Comparison of ENCODE assay signal across 13 mouse cellular contexts in genomic region chr6:120914533-120914910, GRCm38 (mm10). TPM values are rescaled to one million over a fixed set of nuclear protein-coding genes. Genes with fewer than 3 reads are reported as not detected.
DNase-seq lines count a peak whose midpoint lies in the region; ATAC-seq and TF ChIP-seq lines count a peak whose summit lies in the region.
"Had no signal": no experiment of that assay in that cellular context is flagged by ENCODE, and none has a peak within 500 bp of the region (broad histone marks: within the 10 kb centered on the region; RNA-seq: fewer than 3 reads in every experiment).

No protein-coding gene starts in this region.

- H3K36me3 ChIP-seq in C2C12 (ENCODE audit: control insufficient read depth, insufficient read depth) (peaks cover 33% of the 10 kb centered on the region), ES-Bruce4 (ENCODE audit: control insufficient read depth, insufficient read depth, low read length, poor library complexity, severe bottlenecking) (peaks cover 3% of the 10 kb centered on the region; the same call in 1 of the 2 replicates)
- no peaks in the 10 kb centered on the region; the same call in 1 of the 2 replicates for H3K36me3 ChIP-seq in liver, postnatal 0 days (replicated peaks; ENCODE audit: insufficient read depth, low read length)
- H3K36me3 ChIP-seq: hindbrain, embryonic 15.5 days; neural tube, embryonic 12.5 days had no signal

- TF ChIP-seq CTCF in C2C12 (IDR thresholded peaks at IDR 0.05; ENCODE audit: control insufficient read depth, insufficient read depth, insufficient read length) (no peak), ES-Bruce4 (IDR thresholded peaks at IDR 0.05; ENCODE audit: low read depth, low read length) (no peak)
- TF ChIP-seq CTCF in liver, postnatal 0 days (IDR thresholded peaks at IDR 0.05; ENCODE audit: low read depth), result no peak

- WGBS in liver, postnatal 0 days (ENCODE audit: insufficient replicate concordance), result 35% methylated on average over 4 of the region's 4 CpGs

- peaks cover 70% of the 10 kb centered on the region for H3K79me2 ChIP-seq in C2C12 (ENCODE audit: control insufficient read depth, insufficient read depth)

- intact Hi-C loops in left cerebral cortex, postnatal 10 days (cut with DNase I), result no loop called here

- H3K9me3 ChIP-seq in ES-Bruce4 (replicated peaks; ENCODE audit: control insufficient read depth, insufficient read depth, low read length, poor library complexity, severe bottlenecking), result no peaks in the 10 kb centered on the region
- H3K9me3 ChIP-seq in liver, postnatal 0 days (ENCODE audit: low read length), result no peaks in the 10 kb centered on the region
- H3K9me3 ChIP-seq: hindbrain, embryonic 15.5 days; neural tube, embryonic 12.5 days had no signal

- peak overlapping the region; percentile 13; the same call in 1 of the 2 replicates for H3K27ac ChIP-seq in ES-Bruce4 (ENCODE audit: insufficient read depth, low read length)
- H3K27ac ChIP-seq in liver, postnatal 0 days (ENCODE audit: low read depth), result peak overlapping the region; percentile 71
- H3K27ac ChIP-seq: hindbrain, embryonic 15.5 days; kidney, postnatal 0 days; neural tube, embryonic 12.5 days had no signal

- H3K79me3 ChIP-seq in C2C12 (ENCODE audit: low read depth), result peaks cover 61% of the 10 kb centered on the region

- TF ChIP-seq POLR2A in ES-Bruce4 (IDR thresholded peaks at IDR 0.05; ENCODE audit: insufficient read depth, low read length), result no peak

- peak; percentile 37 for DNase-seq in c-Kit-positive CD71-positive TER-119-positive erythroid progenitor cells, embryonic 14.5 days (ENCODE audit: low spot score)
- DNase-seq in liver, postnatal 0 days, result no peak
- no peak for DNase-seq in right cerebral cortex, adult 2 months (ENCODE audit: low spot score in 2 of 2)
- DNase-seq in lung, postnatal 10 days, result no peak
- DNase-seq in urinary bladder, postnatal 25 days (ENCODE audit: low spot score), result no peak
- no peak for DNase-seq in left cerebral cortex, postnatal 10 days (ENCODE audit: extremely low spot score in 1 of 2, low spot score in 2 of 2)
- DNase-seq: adrenal gland, postnatal 36 days; layer of hippocampus, postnatal 36 days had no signal

- peak overlapping the region; percentile 8 for H3ac ChIP-seq in C2C12 (ENCODE audit: control insufficient read depth, insufficient read length, low read depth)

- peak overlapping the region; percentile 88 for H3K9ac ChIP-seq in ES-Bruce4 (ENCODE audit: low read depth, poor library complexity, severe bottlenecking)
- peak overlapping the region; percentile 1; the same call in 1 of the 2 replicates for H3K9ac ChIP-seq in liver, postnatal 0 days (replicated peaks)
- H3K9ac ChIP-seq: hindbrain, embryonic 15.5 days; neural tube, embryonic 12.5 days had no signal

- H3K4me3 ChIP-seq in C2C12 (ENCODE audit: insufficient read depth, poor library complexity, severe bottlenecking), result peak overlapping the region; percentile 82
- peak overlapping the region; percentile 2; the same call in 1 of the 2 replicates for H3K4me3 ChIP-seq in ES-Bruce4 (ENCODE audit: low read depth, low read length)
- 0 out of 2 replicates have a peak overlapping the region, but pooled peaks have one; percentile 5 for H3K4me3 ChIP-seq in liver, postnatal 0 days (ENCODE audit: low read depth, low read length)
- H3K4me3 ChIP-seq: neural tube, embryonic 12.5 days had no signal

- peak overlapping the region; percentile 99 for H3K4me2 ChIP-seq in liver, postnatal 0 days (ENCODE audit: low read depth, low read length)
- H3K4me2 ChIP-seq: neural tube, embryonic 12.5 days had no signal

- TF ChIP-seq EP300 in ES-Bruce4 (IDR thresholded peaks at IDR 0.05; ENCODE audit: insufficient read depth, low read depth, low read length), result no peak
- peak; percentile 77 for TF ChIP-seq EP300 in liver, postnatal 0 days (IDR thresholded peaks at IDR 0.05; ENCODE audit: low read depth)

- H3K27me3 ChIP-seq in C2C12 (ENCODE audit: control insufficient read depth, insufficient read depth, insufficient read length), result no peaks in the 10 kb centered on the region
- no peaks in the 10 kb centered on the region for H3K27me3 ChIP-seq in ES-Bruce4 (ENCODE audit: control insufficient read depth, insufficient read depth, low read length, poor library complexity, severe bottlenecking)
- no peaks in the 10 kb centered on the region for H3K27me3 ChIP-seq in liver, postnatal 0 days (ENCODE audit: insufficient read depth, low read length)
- H3K27me3 ChIP-seq: hindbrain, embryonic 15.5 days; neural tube, embryonic 12.5 days had no signal

- H3K4me1 ChIP-seq in ES-Bruce4 (ENCODE audit: control insufficient read depth, insufficient read depth, low read length), result peaks cover 8% of the 10 kb centered on the region
- peaks cover 64% of the 10 kb centered on the region for H3K4me1 ChIP-seq in liver, postnatal 0 days (ENCODE audit: insufficient read depth)

- peak; percentile 8; the same call in 1 of the 2 replicates for ATAC-seq in liver, postnatal 0 days

TF ChIP-seq in C2C12, 6 proteins besides CTCF, POLR2A, EP300 and RAD21:
- TF ChIP-seq MYOD1 (IDR thresholded peaks at IDR 0.05; ENCODE audit: control insufficient read depth, insufficient read length, low read depth) (peak; percentile 7), MYOG (IDR thresholded peaks at IDR 0.05; ENCODE audit: control insufficient read depth, extremely low read depth, insufficient read length) (no peak), CEBPB (IDR thresholded peaks at IDR 0.05; ENCODE audit: low read depth) (no peak), USF1 (IDR thresholded peaks at IDR 0.05; ENCODE audit: low read depth) (no peak)

RNA-seq across cellular contexts. Expression of gene Bid, which starts 2.1 kb away (rescaled TPM):
- polyA plus RNA-seq in C2C12 (2012; fragmentation: generic; extraction: Trizol) (48.1 TPM), ES-Bruce4 (2011; ENCODE audit: insufficient read depth, insufficient read length, low read depth, missing spikeins) (43.8 and 45.0 TPM in 2 replicates)
- 24.6 and 24.7 TPM in 2 replicates for polyA plus RNA-seq in liver, postnatal 0 days (2015; fragmentation: Nextera tagmentation; extraction: Ambion mirVana)
- total RNA-seq in left cerebral cortex, postnatal 10 days (2021), result 10 to 100 TPM; 14.9 to 15.1 TPM

Comparison
In these comparisons a context has a peak if more than half of its experiments do, and no peak if none do; other contexts are left out.
1. H3K4me3 ChIP-seq: peak in every context shown above with its lines; median percentile 82 in C2C12; 5 in liver, postnatal 0 days; 2 in ES-Bruce4.